Mouse (Mus musculus): Measurements from ENCODE around the gene Agpat4.
"Not testable (repeated sequence)": the region's sequence is repeated elsewhere in the genome, so short reads cannot be mapped to it uniquely, and the experiment has no call there.

Gene Agpat4

GRCm38 (mm10) chr17:12118561-12118925 lies at the start of gene Agpat4:
Agpat4 (plus strand) TSS chr17:12118704.
- DNase-seq: peak; percentile 45

GRCm38 (mm10) chr17:12076816-12077215 lies 41.7 kb upstream of the Agpat4 start:
- DNase-seq: no peak

GRCm38 (mm10) chr17:12080656-12081495 lies 37.6 kb upstream of the Agpat4 start:
- no peak for DNase-seq

DNA sequence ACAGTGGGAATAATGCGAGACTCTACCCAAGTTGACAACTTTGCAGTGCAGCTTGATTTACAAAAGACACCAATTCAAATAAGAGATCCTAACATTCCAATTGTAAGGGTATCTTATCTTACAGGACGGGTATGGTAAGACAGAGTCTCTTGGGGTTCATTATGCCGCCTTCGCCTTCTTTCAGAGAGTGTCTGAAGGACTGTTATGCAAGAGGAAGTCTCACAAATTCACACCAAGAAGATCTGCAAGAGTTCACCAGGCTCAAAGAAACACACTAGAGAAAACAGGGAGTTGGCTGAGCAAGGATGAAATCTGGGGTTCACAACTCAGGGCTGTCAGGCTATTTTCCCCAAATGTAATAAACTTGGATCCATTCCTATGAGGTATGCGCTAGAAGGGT lies 36.3 kb upstream of the Agpat4 start:
- DNase-seq: no peak

- no peak for DNase-seq
These were observed 28.1 kb upstream of the Agpat4 start for GRCm38 (mm10) chr17:12090261-12090927.

GRCm38 (mm10) chr17:12092901-12093564 lies 25.5 kb upstream of the Agpat4 start:
- no peak for DNase-seq

DNA sequence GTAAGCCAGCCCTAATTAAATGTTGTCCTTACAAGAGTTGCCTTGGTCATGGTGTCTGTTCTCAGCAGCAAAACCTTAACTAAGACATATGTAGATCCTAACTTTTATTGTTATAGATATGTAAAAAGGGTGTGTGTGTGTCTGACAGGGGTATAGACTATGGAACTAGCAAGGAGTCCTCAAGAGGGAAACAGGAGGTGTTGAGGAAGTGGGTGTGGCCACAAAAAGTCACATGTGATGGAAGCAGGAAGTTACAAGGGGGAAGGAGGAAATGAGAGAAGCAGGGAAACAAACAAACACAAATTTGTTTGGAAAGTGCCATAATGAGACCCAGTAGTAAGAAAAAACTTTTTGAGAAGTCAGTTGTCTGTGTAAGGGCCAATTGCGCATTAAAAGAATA lies 24.5 kb upstream of the Agpat4 start:
- DNase-seq: no peak

DNA sequence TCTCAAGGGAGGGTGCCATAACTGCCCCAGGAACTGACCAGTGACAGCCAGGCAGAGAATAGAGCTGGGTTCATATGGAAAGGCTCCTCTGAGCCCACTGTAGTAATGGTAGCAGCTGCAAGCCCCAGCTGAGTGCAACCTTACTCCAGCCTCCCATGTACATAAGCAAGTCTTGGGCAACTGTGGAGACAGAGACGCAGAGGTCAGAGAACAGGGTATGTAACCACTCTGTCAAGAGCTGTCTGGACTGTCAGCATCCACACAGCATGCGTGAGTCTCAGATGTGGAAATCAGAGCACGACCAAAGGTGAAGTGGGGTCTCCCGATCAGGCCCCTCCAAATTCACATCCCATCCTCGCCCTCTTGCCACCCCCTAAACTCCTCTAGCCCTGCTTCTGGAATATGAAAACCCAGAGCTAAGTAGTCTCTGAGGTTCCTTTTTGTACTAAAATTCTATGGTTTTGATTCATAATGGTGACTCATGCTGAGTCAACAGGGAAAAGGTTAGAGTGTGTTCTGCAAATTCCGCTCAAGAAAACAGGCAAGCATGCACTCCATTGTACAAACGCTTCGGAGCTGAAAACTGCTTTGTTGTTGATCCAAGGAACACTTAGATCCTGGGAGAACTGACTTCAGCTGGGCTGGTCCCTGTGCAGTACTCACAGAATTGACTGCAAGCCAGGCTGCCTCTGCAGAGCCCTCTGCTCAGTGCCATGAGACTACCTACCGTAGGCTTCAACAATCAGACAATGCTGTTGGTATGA lies 23.5 kb upstream of the Agpat4 start:
- no peak for DNase-seq

DNA sequence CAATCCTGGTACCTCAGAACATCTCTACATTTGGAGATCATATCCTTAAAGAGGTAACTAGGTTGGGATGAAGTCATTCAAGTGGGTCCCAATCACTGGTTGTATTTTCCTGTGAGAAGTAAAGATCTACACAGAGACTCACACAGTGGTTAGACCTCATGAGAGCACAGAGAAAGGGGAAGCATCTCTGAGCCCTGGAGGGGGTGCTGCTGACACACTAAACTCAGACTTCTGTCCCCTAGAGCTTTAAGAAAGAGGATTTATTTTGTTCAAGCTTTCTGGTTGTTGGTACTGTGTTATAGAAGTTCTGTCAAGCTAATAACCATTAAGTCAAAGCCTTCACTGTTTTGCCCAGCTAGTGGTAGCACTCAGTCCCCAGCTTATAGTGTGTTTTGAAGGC lies 19.1 kb upstream of the Agpat4 start:
- no peak for DNase-seq

DNA sequence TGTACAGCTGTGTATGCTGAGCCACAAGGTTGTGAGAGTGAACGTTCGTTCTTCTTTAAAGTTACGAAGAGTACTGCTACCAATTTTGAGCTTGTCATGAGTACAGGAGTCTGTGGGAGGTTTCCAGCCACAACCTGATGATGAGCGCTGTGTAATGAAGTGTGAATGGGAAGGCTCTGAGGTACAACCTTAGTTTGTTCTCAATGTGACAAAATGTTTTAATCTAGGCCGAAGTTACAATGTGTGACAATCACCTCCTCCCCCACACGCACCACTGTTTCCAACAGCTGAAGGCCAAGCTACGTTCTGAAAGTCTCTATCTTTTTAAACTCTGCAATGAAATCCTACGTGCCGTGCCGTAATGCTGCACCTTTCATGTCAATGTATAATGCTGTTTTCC lies 16.2 kb upstream of the Agpat4 start:
- no peak for DNase-seq

DNA sequence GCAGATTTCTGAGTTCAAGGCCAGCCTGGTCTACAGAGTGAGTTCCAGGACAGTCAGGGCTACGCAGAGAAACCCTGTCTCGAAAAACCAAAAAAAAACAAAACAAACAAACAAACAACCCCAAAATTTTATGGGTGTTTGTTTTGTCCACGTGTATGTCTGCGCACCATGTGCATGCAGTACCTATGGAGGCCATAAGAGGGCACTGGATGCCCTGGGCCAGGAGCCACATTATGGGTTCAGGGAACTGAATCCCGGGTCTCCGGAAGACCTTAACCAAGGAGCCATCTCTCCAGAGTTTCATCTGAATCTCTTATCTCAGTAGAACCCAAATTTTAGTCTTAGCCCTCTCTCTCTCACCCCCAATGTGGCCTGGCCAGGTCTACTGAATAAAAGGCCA lies 14.7 kb upstream of the Agpat4 start:
- DNase-seq: no peak

DNA sequence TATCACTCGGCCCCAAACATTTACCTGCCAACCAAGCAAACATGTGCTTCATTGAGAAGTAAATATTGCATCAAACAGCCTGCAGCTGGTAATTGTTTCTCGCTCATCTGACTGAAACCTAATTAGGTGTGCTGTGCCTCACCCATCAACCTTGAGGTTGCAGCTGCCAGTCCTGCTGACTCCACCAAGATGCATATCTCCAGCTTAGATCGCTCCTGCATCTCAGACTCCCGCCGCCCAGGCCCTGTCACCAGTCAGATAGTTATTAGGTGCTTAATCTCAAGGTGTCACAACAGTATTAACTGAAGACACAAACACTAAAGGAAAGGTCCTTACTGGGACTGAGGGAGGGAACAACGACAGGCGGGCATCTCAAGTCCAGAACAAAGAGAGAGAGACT lies 14.3 kb upstream of the Agpat4 start:
- DNase-seq: no peak

- no peak for DNase-seq
These were observed 13.8 kb upstream of the Agpat4 start for GRCm38 (mm10) chr17:12104690-12105089.

DNA sequence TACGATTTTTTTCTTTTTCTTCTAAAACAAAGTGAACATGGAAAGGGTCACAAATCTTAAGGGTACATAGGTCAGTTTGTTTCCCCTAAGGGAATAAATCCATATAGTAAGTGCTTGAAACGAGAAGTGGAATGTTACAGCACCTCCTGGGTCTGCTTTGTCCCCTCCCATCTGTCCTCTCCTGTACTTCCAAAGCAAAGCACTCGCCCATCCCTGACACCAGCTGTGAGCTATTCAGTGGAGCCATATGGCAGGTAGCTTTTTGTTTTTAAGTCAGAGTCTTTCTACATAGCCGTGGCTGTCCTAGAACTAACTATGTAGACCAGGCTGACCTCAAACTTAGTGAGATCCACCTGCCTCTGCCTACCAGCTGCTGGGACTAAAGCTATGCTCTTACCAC lies 12.2 kb upstream of the Agpat4 start:
- DNase-seq: no peak

- no peak for DNase-seq
These were observed 4.9 kb upstream of the Agpat4 start for GRCm38 (mm10) chr17:12113626-12114025.

GRCm38 (mm10) chr17:12115086-12115485 lies 3.4 kb upstream of the Agpat4 start:
- no peak for DNase-seq

DNA sequence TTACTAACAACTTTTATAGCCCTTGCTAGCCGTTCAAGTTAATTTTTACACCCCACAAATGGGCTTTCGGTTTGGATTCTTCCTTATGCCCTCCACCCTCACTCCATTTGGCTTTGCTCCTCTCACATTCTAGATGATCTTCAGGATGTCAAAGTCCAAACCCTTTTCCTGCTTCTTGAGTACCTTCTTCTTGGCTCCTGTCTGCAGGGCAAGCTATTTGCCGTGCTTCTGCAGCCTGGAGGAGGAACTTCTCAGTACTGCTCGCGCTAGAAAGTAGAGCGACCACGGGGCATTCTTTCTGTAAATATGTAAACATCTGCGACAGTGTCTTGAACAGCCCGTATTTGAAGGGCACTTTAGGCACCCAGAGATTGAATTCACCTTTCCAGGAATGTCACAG lies 373 bp upstream of the Agpat4 start:
- no peak for DNase-seq

DNA sequence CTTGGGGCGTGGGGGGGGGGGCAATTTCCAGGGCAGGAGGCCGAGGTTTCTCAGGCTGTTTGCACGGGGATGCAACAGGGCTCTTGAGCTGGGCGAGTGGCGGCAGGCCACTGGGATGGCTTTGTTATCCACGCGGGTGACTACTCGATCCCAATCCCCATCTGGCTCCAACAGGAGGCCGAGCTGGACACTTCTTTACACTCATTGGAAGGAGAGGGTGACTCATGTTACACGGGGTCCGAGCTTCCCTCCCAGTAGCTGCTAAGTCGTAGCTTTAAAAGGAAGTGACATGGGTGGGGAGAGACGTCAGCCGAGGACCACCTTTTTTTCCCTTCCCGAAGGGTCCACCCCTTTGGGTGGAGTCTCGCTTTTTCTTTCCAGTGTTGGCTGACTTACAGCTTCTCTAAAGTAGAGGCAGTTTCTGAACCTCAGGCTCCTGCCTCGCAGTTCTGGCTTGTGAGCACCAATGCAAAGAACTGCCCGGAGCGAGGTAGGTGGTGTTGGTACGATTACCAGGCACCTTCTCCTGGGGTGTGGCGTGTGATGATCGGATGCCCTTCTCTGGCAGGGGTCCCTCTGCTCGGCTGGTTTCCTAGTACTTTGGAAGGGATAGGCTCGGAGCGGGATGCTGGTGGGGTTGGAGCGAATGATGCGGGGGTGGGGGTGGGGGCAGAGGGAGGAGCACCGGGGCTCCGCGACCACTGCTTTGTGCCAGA lies 580 bp downstream of the Agpat4 start:
- peak; percentile 62 for DNase-seq

GRCm38 (mm10) chr17:12119675-12120074 lies 1.2 kb downstream of the Agpat4 start:
- no peak for DNase-seq

GRCm38 (mm10) chr17:12120268-12120667 lies 1.8 kb downstream of the Agpat4 start:
- DNase-seq: no peak

GRCm38 (mm10) chr17:12121226-12121794 lies 2.8 kb downstream of the Agpat4 start:
- no peak for DNase-seq

DNA sequence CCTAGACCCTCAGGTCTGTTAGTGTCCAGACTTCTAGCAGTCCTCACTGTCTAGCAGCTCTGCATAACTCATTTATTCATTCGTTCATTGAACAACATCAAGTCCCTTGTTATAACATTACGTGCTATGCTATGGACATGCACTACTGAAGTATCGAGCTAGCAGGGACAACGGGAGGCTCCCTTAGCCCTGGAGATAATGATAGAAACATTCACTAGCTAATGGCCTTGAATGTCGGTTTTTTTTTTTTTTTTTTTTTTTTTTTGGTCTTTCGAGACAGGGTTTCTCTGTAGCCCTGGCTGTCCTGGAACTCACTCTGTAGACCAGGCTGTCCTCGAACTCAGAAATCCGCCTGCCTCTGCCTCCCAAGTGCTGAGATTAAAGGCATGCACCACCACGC lies 3.8 kb downstream of the Agpat4 start:
- DNase-seq: not testable (repeated sequence)
